Mouse (Mus musculus) adrenal gland, postnatal 0 days (tissue): ENCODE results near the gene Gm49416. TPM values are rescaled to one million over a fixed set of nuclear protein-coding genes. Genes with fewer than 3 reads are reported as not detected.

Experiments used
- microRNA-seq: library from miRNA; unstranded; fragments of <30 nt; microRNA quantifications from one replicate; pipeline ENCODE4, GENCODE M21; 2016; ENCODE audit warnings: borderline replicate concordance; ENCODE audit not compliant: insufficient number of aligned reads
- polyA plus RNA-seq: library from polyadenylated mRNA; unstranded; fragments of >200 nt; fragmentation: Nextera tagmentation; extraction: Ambion mirVana; gene quantifications from 2 replicates; pipeline ENCODE4 v1.2.1, GENCODE M21; 2015

The Gm49416 gene
- polyA plus RNA-seq = not detected in 2 replicates

GRCm38 (mm10) chr19:8888511-8889385 lies at the start of gene Gm49416, which contains the start of gene 1810009A15Rik:
Gene Gm49416 (plus strand): TSS chr19:8888926.
Gene 1810009A15Rik (plus strand): TSS chr19:8888853.

GRCm38 (mm10) chr19:8839103-8839907 lies 49.4 kb upstream of the Gm49416 start, which contains the start of gene Gng3:
Gene Gng3 (minus strand): TSS chr19:8839194.

GRCm38 (mm10) chr19:8850402-8850901 lies 38.3 kb upstream of the Gm49416 start, which contains the start of gene Lrrn4cl:
Gene Lrrn4cl (plus strand): TSS chr19:8850768.

GRCm38 (mm10) chr19:8871267-8872186 lies 17.2 kb upstream of the Gm49416 start, which contains the start of gene Ubxn1:
Gene Ubxn1 (plus strand): TSS chr19:8871496.

DNA sequence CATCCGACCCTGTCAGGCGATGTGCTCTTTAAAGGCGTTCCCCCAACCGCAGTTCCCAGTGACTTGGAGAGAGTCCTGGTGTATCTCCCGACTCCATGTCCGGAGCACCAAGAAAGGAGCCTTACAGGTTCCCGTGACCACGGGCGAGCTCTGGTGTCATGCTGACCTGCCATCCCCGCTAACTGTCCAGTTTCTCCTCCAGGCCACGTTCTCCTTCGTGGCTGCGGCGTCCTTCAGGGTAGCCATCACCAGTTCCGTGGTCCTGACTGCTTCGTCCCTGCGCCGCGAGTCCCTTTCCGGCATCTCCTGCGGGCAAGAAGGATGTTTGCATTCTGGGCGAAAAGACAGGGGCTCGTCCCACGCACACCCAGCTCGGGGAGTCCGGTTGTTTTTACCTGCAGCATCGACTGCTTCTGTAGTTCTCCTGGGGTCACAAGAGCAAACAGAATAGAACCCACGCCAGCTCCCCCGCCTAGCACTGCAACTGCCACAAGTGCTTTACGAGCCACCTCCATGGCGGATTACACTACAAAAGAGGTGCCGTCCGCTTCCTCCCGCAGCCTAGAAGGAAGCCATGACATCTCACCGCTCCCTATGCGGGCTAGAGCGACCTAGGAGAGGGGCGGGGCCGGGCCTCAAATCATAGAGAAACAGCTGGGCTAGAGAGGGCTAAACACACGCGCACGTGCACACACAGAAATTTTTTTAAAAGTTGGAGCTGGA lies 8.3 kb upstream of the Gm49416 start, which contains the start of gene Uqcc3:
Gene Uqcc3, minus strand, starts transcription at position 613 of the 723 bp plus-strand sequence.

GRCm38 (mm10) chr19:8883616-8884015 lies 5.1 kb upstream of the Gm49416 start, which contains the start of the genes Lbhd1 and Gm49403:
Gene Lbhd1 (plus strand): TSS chr19:8883732.
Gene Gm49403 (plus strand): TSS chr19:8883930.

GRCm38 (mm10) chr19:8892829-8893766 lies 4.4 kb downstream of the Gm49416 start, which contains the start of gene Ints5:
Gene Ints5 (plus strand): TSS chr19:8893005.

GRCm38 (mm10) chr19:8897865-8898495 lies 9.3 kb downstream of the Gm49416 start, which contains the start of gene Ganab:
Gene Ganab (plus strand): TSS chr19:8898071.

GRCm38 (mm10) chr19:8920073-8920736 lies 31.5 kb downstream of the Gm49416 start, which contains the start of gene B3gat3:
Gene B3gat3 (plus strand): TSS chr19:8920374.

DNA sequence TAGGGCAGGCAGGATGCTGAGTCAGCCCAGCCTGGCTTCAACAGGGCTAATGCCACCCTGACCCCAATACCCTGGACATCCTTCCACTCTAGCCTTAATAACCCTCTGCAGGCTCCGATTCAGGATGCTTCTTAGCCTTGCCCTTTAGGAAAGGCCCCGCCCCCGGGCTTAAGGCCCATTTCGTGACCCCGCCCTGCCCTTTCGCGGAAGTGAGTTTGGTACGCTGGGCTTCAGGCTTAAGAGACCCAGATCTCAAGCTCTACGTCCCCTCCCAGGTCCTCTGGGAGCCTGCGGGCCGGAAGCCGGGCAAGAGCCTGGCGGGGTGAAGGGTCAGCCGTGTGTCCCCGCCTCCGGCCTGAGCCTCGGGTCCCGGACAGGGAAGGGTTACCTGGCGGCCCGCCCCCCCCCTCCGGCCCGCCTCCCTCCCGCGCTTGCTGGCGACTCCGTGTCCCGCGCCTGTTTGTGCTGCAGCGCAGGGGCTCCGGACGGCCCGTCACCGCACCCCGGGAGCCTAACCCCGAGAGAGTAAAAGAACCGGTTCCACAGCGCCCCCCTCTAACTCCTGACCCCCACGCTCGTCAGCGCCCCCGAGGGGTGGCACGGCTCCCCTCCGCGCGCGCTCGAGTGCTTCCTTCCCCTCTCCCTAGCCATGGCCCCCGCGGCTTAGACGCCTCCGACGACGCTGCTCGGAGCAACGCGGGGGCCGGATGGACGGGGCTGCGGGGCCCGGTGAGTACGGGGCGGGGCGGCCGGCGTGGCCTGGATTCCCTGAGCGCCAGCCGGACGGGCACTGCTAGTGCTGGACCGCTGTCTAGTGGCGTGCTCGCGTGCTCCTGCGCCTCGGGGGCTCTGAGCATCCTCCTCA lies 40.7 kb downstream of the Gm49416 start, which contains the start of the genes Rom1 and Eml3:
Gene Rom1, minus strand, starts transcription at position 133 of the 865 bp plus-strand sequence.
Gene Eml3, plus strand, starts transcription at position 329 of the 865 bp plus-strand sequence.

DNA sequence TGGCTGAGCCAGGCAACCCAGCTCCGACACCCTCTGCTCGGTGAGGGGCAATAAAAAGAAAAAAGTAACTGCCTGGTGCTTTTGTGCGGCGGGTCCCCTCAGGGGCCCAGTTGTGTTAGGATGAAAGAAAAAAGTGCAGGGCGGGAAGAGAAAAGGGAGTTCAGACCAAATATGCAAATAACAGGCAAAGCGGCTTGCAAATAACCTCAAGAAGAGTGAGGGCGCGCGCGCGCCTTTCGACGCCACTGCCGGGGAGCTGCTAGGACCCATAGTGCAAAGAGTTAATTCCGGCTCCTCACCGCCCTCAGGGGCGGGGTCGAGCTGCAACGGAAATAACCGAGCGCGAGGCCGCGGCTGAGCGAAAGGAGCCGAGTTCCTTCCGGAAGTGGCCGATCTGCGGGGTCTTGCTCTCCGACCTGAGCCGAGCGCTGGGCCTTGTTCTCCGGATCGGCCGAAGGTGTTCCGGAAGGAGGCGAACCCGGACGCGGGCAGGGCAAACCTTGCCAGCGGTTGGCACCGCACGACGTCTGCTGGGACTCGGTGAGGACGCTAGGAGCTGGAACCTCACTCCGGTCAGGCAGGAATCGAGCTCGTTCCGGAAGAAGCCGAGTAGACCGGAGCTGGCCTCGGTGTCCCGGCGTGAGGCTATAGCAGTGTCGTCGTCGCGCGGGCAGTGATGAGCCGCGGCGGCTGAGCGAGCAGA lies 52.9 kb downstream of the Gm49416 start, which contains the start of gene Mta2:
Gene Mta2, plus strand, starts transcription at position 361 of the 703 bp plus-strand sequence.

Small RNA genes lying within 50 kb of the gene (microRNA-seq; reads per million reads assigned to microRNA genes)
- gene Mir5136 = not detected

Other genes with a start within 250 kb of the Gm49416 start
- 0.91 and 2.2 TPM in 2 replicates for gene Chrm1, start 225.1 kb upstream of the Gm49416 start, polyA plus RNA-seq
- gene Slc3a2, start 165.6 kb upstream of the Gm49416 start, polyA plus RNA-seq = 83.1 and 141 TPM in 2 replicates
- 55.6 and 64.3 TPM in 2 replicates for gene Wdr74, start 153.1 kb upstream of the Gm49416 start, polyA plus RNA-seq
- gene 1700092M07Rik, start 148.2 kb upstream of the Gm49416 start, polyA plus RNA-seq = not detected in 2 replicates
- 85.3 and 122 TPM in 2 replicates for gene Stx5a, start 147.5 kb upstream of the Gm49416 start, polyA plus RNA-seq
- 57.3 and 70.5 TPM in 2 replicates for gene Nxf1, start 131.9 kb upstream of the Gm49416 start, polyA plus RNA-seq
- gene Tmem223, start 117.9 kb upstream of the Gm49416 start, polyA plus RNA-seq = 187 and 192 TPM in 2 replicates
- 117 and 159 TPM in 2 replicates for gene Tmem179b, start 114.5 kb upstream of the Gm49416 start, polyA plus RNA-seq
- gene Taf6l, start 102.5 kb upstream of the Gm49416 start, polyA plus RNA-seq = 14.0 and 14.5 TPM in 2 replicates
- gene Polr2g, start 90.3 kb upstream of the Gm49416 start, polyA plus RNA-seq = 250 and 252 TPM in 2 replicates
- gene Zbtb3, start 86.4 kb upstream of the Gm49416 start, polyA plus RNA-seq = 3.5 and 3.7 TPM in 2 replicates
- 19.5 and 25.9 TPM in 2 replicates for gene Ttc9c, start 69.6 kb upstream of the Gm49416 start, polyA plus RNA-seq
- 2.6 and 4.1 TPM in 2 replicates for gene Hnrnpul2, start 68.9 kb upstream of the Gm49416 start, polyA plus RNA-seq
- not detected in 2 replicates for gene AC129217.1, start 59.2 kb upstream of the Gm49416 start, polyA plus RNA-seq
- 50.5 and 77.3 TPM in 2 replicates for gene Bscl2, start 51.5 kb upstream of the Gm49416 start, polyA plus RNA-seq
- gene Gng3, start 49.7 kb upstream of the Gm49416 start, polyA plus RNA-seq = 32.7 and 80.6 TPM in 2 replicates
- gene Lrrn4cl, start 38.2 kb upstream of the Gm49416 start, polyA plus RNA-seq = 15.3 and 22.8 TPM in 2 replicates
- gene Ubxn1, start 17.4 kb upstream of the Gm49416 start, polyA plus RNA-seq = 177 and 268 TPM in 2 replicates
- gene Uqcc3, start 8.0 kb upstream of the Gm49416 start, polyA plus RNA-seq = 120 and 130 TPM in 2 replicates
- 69.8 and 70.7 TPM in 2 replicates for gene Lbhd1, start 5.2 kb upstream of the Gm49416 start, polyA plus RNA-seq
- not detected in 2 replicates for gene Gm49403, start 5.0 kb upstream of the Gm49416 start, polyA plus RNA-seq
- gene 1810009A15Rik, start 73 bp upstream of the Gm49416 start, polyA plus RNA-seq = 76.8 and 83.8 TPM in 2 replicates
- 15.9 and 19.0 TPM in 2 replicates for gene Ints5, start 4.1 kb downstream of the Gm49416 start, polyA plus RNA-seq
- 35.9 and 58.5 TPM in 2 replicates for gene Ganab, start 9.1 kb downstream of the Gm49416 start, polyA plus RNA-seq
- gene B3gat3, start 31.4 kb downstream of the Gm49416 start, polyA plus RNA-seq = 35.8 and 37.6 TPM in 2 replicates
- 10.2 and 10.6 TPM in 2 replicates for gene Rom1, start 40.4 kb downstream of the Gm49416 start, polyA plus RNA-seq
- 22.1 and 29.4 TPM in 2 replicates for gene Eml3, start 40.6 kb downstream of the Gm49416 start, polyA plus RNA-seq
- gene Mta2, start 52.9 kb downstream of the Gm49416 start, polyA plus RNA-seq = 62.8 and 87.3 TPM in 2 replicates
- gene Tut1, start 64.9 kb downstream of the Gm49416 start, polyA plus RNA-seq = 11.2 and 17.6 TPM in 2 replicates
- 168 and 205 TPM in 2 replicates for gene Eef1g, start 78.1 kb downstream of the Gm49416 start, polyA plus RNA-seq
- 33.6 and 44.4 TPM in 2 replicates for gene Ahnak, start 100.4 kb downstream of the Gm49416 start, polyA plus RNA-seq
- gene Scgb1a1, start 199.0 kb downstream of the Gm49416 start, polyA plus RNA-seq = 17.1 and 23.9 TPM in 2 replicates
- gene Asrgl1, start 246.7 kb downstream of the Gm49416 start, polyA plus RNA-seq = 13.5 and 14.4 TPM in 2 replicates